Mouse (Mus musculus) left cerebral cortex, adult 2 months (tissue): ENCODE data around the gene Tyw3. TPM values are rescaled to one million over a fixed set of nuclear protein-coding genes. Genes with fewer than 3 reads are reported as not detected.

ENCODE experiments used
- DNase-seq, 2 experiments: peaks; one replicate each; pipeline ENCODE4 v3.0.0; 2021 to 2022; ENCODE audit warnings: low spot score in 2 of 2, mixed read lengths in 1 of 2; ENCODE audit errors: extremely low spot score in 1 of 2
- H3K27ac ChIP-seq: fragments of 200-600 bp; 2 replicates; pipeline ENCODE4 v1.8.1; 2022
- H3K4me3 ChIP-seq: fragments of 200-600 bp; 2 replicates; pipeline ENCODE4 v1.8.1; 2022
- CTCF ChIP-seq: fragments of 200-600 bp; IDR thresholded peaks from 2 replicates; pipeline ENCODE4 v1.8.1; 2022; ENCODE audit warnings: antibody characterized with exemption, mild to moderate bottlenecking, moderate library complexity
- intact Hi-C: fragments of 180-260 bp; cut with DNase I; formaldehyde crosslinking; loops from one replicate; pipeline ENCODE4 v1.15.1; 2025
- total RNA-seq, 2 experiments: library from RNA; stranded (reverse); gene quantifications; 2 replicates each; pipeline ENCODE4 v1.2.3; 2021

Tyw3 gene
- total RNA-seq, 2 experiments from 2014 or later: 13.0 to 16.9 TPM

- Histone ChIP-seq H3K27ac (peak within 1 kb of the TSS; percentile 96), H3K4me3 (peak within 1 kb of the TSS; percentile 100)
- TF ChIP-seq CTCF: peak; percentile 92
- intact Hi-C loops: loop anchor here (2.0 kb wide), 1 partner anchor 496 kb away; the partner anchor contains the start of genes Fpgt and Lrriq3
- peak; percentile 89 to 90 for DNase-seq
Measured at GRCm38 (mm10) chr3:154596488-154596933, 393 bp downstream of the Tyw3 start, which contains the start of gene Cryz. Gene Cryz (plus strand): TSS chr3:154596711.

DNA sequence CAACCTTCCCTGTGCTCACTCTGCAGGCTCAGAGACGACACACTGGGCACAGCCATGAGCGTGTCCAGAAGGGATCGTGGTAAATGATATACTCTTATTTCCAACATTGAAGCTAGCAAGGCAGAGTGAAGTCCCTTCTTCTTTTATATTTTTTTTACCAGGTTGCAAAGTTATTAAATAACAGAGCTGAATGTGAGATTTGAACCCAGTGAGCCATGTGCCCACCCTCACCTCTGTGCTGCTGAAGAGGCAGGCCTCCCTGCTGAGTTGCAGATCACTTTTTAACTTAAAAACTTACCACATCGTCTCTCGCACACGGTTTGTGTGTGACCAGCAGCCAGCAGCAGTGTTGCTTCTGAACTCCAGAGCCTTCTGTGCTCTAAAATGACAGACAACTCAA is 2.7 kb downstream of the Tyw3 start:
- intact Hi-C loops: no loop called here
- TF ChIP-seq CTCF: no peak
- DNase-seq: no peak
- Histone ChIP-seq H3K27ac (no peak overlapping the region), H3K4me3 (no peak overlapping the region)

DNA sequence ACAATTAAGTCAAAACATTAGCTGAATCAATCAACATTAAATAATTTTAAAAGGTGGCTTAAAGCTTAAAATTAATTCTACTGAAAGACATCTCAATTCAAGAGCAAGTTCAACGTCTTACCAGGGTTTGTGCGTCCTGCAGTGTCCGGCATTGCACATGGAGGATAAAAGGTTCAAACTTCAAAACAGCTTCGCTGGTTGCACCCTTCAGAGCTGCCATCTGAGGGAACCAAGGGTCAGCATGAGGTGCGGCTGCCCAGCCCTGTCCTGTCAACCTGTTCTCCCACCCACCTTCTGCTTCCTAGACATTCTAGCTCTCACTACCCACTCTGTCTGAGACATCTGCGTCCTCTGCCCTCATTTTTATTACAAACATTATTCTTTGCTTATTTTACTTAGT is 3.3 kb downstream of the Tyw3 start:
- Histone ChIP-seq H3K4me3 (no peak overlapping the region), H3K27ac (no peak overlapping the region)
- no peak for TF ChIP-seq CTCF
- DNase-seq: no peak
- intact Hi-C loops: no loop called here

- TF ChIP-seq CTCF: no peak
- intact Hi-C loops: no loop called here
- no peak overlapping the region for H3K4me3 ChIP-seq
- no peak for DNase-seq
- no peak overlapping the region for H3K27ac ChIP-seq
Measured at GRCm38 (mm10) chr3:154591621-154592020, 5.3 kb downstream of the Tyw3 start.

GRCm38 (mm10) chr3:154590971-154591370 is 5.9 kb downstream of the Tyw3 start:
- TF ChIP-seq CTCF: no peak
- no peak for DNase-seq
- Histone ChIP-seq H3K4me3 (no peak overlapping the region), H3K27ac (no peak overlapping the region)
- intact Hi-C loops: no loop called here

DNA sequence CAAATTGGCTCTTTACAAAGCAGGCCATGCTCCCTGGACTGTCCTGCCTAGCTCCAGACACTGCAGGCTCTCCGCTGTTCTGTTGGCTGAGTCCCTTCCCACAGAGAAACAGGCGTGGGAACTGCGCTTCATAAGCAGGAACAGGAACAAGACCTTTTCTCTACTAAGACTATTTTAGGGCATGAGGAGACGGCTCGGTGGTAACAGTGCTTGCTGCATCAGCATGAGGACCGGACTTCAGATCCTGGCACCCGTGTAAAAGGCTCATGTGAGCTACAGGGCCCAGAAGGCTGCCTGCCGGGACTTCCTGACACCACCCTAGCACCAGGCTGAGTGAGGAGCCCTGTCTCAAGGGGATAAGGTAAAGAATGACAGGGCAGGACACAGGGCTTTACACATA is 12.6 kb downstream of the Tyw3 start:
- no peak for TF ChIP-seq CTCF
- H3K4me3 ChIP-seq: no peak overlapping the region
- H3K27ac ChIP-seq: no peak overlapping the region
- no peak for DNase-seq
- intact Hi-C loops: no loop called here

DNA sequence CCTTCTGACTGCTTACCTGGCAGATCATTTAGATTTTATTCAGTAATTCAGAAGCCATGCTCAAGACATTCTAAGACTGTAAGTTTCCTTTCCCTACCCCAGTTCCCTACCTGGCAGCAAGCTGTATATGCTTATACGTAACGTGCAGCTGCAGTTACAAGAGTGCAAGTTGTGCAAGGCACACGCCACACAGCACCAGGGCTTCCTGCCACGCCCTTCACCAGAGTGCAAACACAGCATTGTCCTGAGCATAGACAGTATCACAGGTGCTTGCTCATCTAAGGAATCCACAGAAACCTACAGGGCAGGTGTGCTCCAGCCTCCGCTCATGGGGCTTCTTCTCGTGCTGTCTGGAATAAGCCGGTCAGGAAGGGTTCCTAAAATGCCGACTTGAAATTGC is 19.0 kb downstream of the Tyw3 start:
- TF ChIP-seq CTCF: no peak
- no peak for DNase-seq
- no peak overlapping the region for H3K4me3 ChIP-seq
- H3K27ac ChIP-seq: no peak overlapping the region
- intact Hi-C loops: no loop called here

GRCm38 (mm10) chr3:154573666-154574065 is 23.2 kb downstream of the Tyw3 start:
- H3K4me3 ChIP-seq: no peak overlapping the region
- intact Hi-C loops: loop anchor here (2.0 to 5.0 kb wide), 2 partner anchors 243 to 611 kb away; partner anchors contain the start of gene Lhx8
- TF ChIP-seq CTCF: no peak
- no peak for DNase-seq
- H3K27ac ChIP-seq: no peak overlapping the region

- intact Hi-C loops: loop anchor here (1.0 to 5.0 kb wide), 3 partner anchors 242 to 610 kb away; partner anchors contain the start of gene Lhx8
- peak; percentile 90 for TF ChIP-seq CTCF
- no peak overlapping the region for H3K27ac ChIP-seq
- peak; percentile 65 to 71 for DNase-seq
- H3K4me3 ChIP-seq: no peak overlapping the region
Measured at GRCm38 (mm10) chr3:154572341-154572972, 24.4 kb downstream of the Tyw3 start.

DNA sequence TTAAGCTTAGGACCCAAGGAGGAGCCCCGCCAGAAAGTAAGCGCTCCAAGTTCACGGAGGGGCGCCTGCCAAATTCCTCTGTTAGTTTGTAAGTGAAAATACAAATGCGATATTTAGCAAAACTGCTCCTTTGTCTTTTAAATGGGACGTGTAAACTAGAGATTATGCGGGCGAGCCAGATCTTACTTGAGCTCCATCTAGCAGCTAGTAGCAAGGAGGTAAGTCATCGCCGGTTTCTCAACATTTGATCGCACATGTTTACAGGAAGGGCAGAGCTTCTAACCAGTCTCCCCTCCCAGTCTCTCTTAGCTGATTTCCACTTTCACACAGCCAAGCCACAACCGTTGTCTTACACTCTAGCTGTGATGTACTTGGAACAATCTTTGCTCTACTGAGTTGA is 26.1 kb downstream of the Tyw3 start:
- DNase-seq: no peak

DNA sequence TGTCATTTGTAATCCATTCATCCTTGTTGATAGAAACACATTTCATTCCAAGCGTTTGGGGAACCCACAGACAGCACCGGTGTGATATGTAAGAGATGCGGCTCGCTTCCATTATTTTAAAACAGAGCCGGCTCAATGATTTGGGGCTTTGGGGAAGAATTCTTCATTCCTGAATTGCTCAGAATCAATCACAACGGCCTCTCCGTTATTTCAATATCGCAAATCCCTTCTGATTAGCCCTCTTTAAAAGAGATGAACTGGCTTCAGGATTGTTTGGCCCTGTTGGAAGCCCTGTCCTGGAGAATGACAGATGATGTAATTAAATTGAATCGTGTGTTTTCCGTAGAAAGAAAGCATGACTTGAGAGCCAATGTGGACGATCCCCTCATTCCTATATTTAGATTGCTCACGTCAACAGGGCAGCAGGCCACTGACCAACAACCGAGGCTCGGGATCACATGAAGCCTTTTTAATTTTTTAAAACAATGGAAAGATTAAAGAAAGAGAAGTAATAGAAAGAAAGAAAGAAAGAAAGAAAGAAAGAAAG is 26.8 kb downstream of the Tyw3 start:
- TF ChIP-seq CTCF: no peak
- intact Hi-C loops: loop anchor here (5.0 kb wide), 1 partner anchor 608 kb away; no protein-coding TSS in a partner anchor
- Histone ChIP-seq H3K4me3 (no peak overlapping the region), H3K27ac (no peak overlapping the region)
- no peak for DNase-seq

More for the DNA sequence above, 26.1 kb downstream of the Tyw3 start:
- TF ChIP-seq CTCF: no peak
- intact Hi-C loops: loop anchor here (5.0 kb wide), 1 partner anchor 608 kb away; no protein-coding TSS in a partner anchor
- H3K27ac ChIP-seq: no peak overlapping the region
- no peak overlapping the region for H3K4me3 ChIP-seq

DNA sequence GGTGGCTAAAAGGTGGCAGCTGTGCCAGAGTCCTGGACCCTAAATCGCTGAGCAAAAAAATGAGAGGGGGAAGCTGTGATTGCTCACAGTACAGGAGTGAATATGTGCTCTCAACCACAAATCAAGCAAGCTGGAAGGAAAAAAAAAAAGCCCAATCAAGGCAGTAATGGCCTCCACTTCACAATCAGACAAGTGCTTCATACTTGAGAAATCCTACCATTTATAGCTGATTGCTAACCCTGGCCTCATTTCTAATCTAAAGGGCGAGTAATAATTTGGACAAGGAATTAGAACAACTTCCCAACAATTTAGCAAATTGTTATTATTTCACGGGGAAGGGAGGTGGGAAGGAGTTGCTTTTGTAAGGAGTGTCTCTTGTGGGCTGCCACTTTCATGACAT is 31.5 kb downstream of the Tyw3 start:
- Histone ChIP-seq H3K4me3 (no peak overlapping the region), H3K27ac (no peak overlapping the region)
- intact Hi-C loops: no loop called here
- no peak for DNase-seq
- no peak for TF ChIP-seq CTCF
